Mouse (Mus musculus) heart, embryonic 10.5 days (tissue): ENCODE results near the gene Pld1. TPM values are rescaled to one million over a fixed set of nuclear protein-coding genes. Genes with fewer than 3 reads are reported as not detected.
"Not testable (repeated sequence)": the region's sequence is repeated elsewhere in the genome, so short reads cannot be mapped to it uniquely, and the experiment has no call there.

Source experiments
- DNase-seq: peaks from one replicate; pipeline ENCODE4 v3.0.0-alpha.2; 2017; ENCODE audit warnings: low spot score
- H3K27ac ChIP-seq: fragments of 300-500 bp; sonication (generic); 2 replicates; pipeline ENCODE4 v1.5.1; 2016; ENCODE audit warnings: mild to moderate bottlenecking
- H3K27me3 ChIP-seq: fragments of 300-500 bp; sonication (generic); 2 replicates; pipeline ENCODE4 v1.6.1; 2016; ENCODE audit warnings: mild to moderate bottlenecking; ENCODE audit not compliant: poor library complexity, insufficient read depth, severe bottlenecking
- H3K36me3 ChIP-seq: fragments of 300-500 bp; sonication (generic); 2 replicates; pipeline ENCODE4 v1.6.1; 2016; ENCODE audit warnings: mild to moderate bottlenecking, moderate library complexity
- H3K4me1 ChIP-seq: fragments of 300-500 bp; sonication (generic); 2 replicates; pipeline ENCODE4 v1.6.1; 2016; ENCODE audit warnings: mild to moderate bottlenecking
- H3K4me3 ChIP-seq: fragments of 300-500 bp; sonication (generic); 2 replicates; pipeline ENCODE4 v1.5.1; 2016; ENCODE audit warnings: mild to moderate bottlenecking, moderate library complexity
- H3K9me3 ChIP-seq: fragments of 300-500 bp; sonication (generic); 2 replicates; pipeline ENCODE4 v1.6.1; 2016; ENCODE audit warnings: mild to moderate bottlenecking, moderate library complexity
- WGBS: fragments of 180-500 bp; shearing (Covaris S2); methylation state at CpG from one replicate; pipeline ENCODE4 v1.1.7; 2016; 5-methylcytosine and 5-hydroxymethylcytosine counted together
- polyA plus RNA-seq: library from polyadenylated mRNA; unstranded; fragments of >200 nt; fragmentation: Nextera tagmentation; extraction: Ambion mirVana; gene quantifications from 2 replicates; pipeline ENCODE4 v1.2.1, GENCODE M21; 2016

Gene Pld1
- polyA plus RNA-seq, 1 experiment from 2014 or later, result 5.7 TPM

DNA sequence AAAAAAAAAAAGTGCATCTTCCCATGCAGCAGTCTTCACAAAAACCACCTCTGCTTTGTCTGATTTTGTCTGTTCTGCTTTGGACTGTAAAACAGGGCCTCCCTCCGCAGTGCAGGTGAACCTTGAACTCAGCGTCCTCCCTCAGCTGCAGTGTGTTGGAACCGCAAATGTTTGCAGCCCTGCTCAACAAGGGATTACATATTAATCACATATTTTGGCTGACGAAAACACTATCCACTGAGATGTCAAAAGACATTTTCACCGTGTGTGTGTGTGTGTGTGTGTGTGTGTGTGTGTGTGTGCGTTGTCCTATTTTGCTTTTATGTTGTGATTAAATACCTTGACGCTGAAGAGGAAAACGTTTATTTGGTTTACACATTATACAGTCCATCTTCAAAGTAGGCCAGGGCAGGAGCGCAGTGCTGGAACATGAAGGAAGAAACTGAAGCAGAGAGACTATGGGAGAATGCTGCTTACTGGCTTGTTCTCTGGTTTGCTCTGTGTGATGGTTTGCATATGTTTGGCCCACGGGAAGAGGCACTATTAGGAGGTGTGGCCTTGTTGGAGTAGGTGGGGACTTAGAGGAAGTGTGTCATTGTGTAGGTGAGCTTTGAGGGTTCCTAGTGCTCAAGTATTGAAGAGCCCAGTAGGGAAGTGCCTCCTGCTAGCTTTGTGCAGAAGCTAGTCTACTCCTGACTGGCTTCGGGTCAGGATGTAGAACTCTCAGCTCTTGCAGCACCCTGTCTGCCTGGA lies 17.1 kb upstream of the Pld1 start:
- WGBS, result 89% methylated on average over 11 of the region's 11 CpGs
- H3K36me3 ChIP-seq, result 0 out of 2 replicates have a peak, but pooled peaks cover 4% of the 10 kb centered on the region
- no peak overlapping the region for H3K4me3 ChIP-seq
- H3K4me1 ChIP-seq, result no peaks in the 10 kb centered on the region
- no peaks in the 10 kb centered on the region for H3K27me3 ChIP-seq
- H3K27ac ChIP-seq, result no peak overlapping the region
- peaks cover 7% of the 10 kb centered on the region for H3K9me3 ChIP-seq
- no peak for DNase-seq

DNA sequence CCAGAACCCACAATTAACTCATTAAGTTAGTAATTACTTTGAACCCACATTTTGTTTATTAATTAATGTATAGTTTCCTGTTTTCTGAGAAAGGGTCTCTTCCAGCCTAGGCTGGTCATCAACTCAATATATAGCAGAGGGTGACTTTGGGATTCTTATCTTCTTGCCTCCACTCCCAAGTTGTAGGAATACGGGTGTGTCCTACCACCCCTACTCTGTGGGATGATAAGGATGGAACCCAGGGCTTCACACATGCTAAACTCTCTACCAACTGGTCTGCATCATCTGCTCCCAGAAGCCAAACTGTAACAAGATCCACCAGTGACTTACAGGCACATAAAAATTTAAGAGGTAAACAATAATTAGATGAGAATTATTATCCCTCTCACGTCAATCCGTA lies 14.5 kb upstream of the Pld1 start:
- H3K27ac ChIP-seq, result no peak overlapping the region
- no peaks in the 10 kb centered on the region for H3K4me1 ChIP-seq
- H3K27me3 ChIP-seq, result no peaks in the 10 kb centered on the region
- 71% methylated on average over 3 of the region's 3 CpGs for WGBS
- H3K4me3 ChIP-seq, result no peak overlapping the region
- DNase-seq, result no peak
- H3K36me3 ChIP-seq, result 0 out of 2 replicates have a peak, but pooled peaks cover 2% of the 10 kb centered on the region
- peaks cover 3% of the 10 kb centered on the region for H3K9me3 ChIP-seq

DNA sequence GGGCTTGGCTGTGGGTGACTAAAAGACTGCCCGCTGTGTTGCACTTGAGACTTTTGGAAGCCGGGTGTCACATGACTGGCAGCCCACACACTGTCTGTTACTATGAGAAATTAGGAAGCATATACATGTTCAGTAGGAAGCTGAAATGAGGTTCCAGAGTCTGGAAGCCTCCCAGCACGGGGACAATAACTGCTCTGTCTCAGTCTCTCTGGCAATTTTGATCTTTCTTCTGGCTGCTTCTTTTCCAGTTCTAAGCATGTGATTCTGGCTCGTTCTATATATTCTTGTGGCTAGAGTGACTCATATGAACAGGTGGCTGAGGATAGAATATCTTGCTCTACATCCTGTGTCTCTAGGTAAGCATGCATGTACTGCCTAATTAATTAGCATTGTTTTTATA lies 9.3 kb upstream of the Pld1 start:
- Histone ChIP-seq H3K9me3 (no peaks in the 10 kb centered on the region), H3K4me3 (no peak overlapping the region), H3K4me1 (no peaks in the 10 kb centered on the region), H3K36me3 (no peaks in the 10 kb centered on the region), H3K27me3 (no peaks in the 10 kb centered on the region), H3K27ac (no peak overlapping the region)
- DNase-seq, result no peak
- 87% methylated on average over 4 of the region's 4 CpGs for WGBS

DNA sequence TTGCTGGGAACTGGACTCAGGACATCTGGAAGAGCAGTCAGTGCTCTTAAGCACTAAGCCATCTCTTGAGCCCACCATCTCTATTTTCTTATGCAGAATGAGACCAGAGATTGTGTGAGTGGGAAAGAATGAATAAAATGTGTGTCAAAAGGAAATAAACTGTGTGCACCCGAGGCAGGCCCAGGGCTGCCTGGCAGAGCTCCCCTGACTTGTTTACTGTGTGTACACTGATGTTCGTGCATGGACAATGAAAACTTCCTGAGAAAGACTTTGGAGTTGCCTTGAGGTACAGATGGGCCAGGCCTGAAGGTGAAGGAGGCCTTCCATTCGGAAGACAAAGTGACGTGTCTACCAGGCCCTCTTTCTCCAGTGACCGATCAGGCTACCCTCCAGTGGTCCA lies 6.1 kb upstream of the Pld1 start:
- no peak overlapping the region for H3K4me3 ChIP-seq
- H3K9me3 ChIP-seq, result no peaks in the 10 kb centered on the region
- H3K27me3 ChIP-seq, result 0 out of 2 replicates have a peak, but pooled peaks cover under 1% of the 10 kb centered on the region
- no peak overlapping the region for H3K27ac ChIP-seq
- DNase-seq, result no peak
- no peaks in the 10 kb centered on the region for H3K4me1 ChIP-seq
- 82% methylated on average over 5 of the region's 5 CpGs for WGBS
- H3K36me3 ChIP-seq, result no peaks in the 10 kb centered on the region

DNA sequence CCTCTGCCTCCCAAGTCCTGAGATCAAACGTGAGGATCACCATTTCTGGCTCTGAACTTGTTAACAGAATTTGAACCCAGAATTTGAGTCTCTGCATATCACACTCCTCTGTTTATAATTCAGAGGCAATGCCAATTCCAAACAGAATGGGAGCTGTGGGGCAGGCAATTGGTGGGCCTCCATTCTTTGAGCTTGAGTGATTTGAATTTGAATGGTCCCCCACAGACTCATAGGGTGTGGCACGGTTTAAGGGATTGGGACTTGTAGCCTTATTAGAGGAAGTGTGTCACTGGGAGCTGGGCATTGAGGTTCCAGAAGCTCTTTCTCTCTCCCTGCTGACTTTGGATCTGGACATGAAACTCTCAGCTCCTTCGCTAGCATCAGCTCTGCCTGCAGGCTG lies 2.9 kb upstream of the Pld1 start:
- DNase-seq, result no peak
- Histone ChIP-seq H3K4me1 (peaks cover 8% of the 10 kb centered on the region), H3K9me3 (no peaks in the 10 kb centered on the region), H3K4me3 (no peak overlapping the region), H3K27me3 (0 out of 2 replicates have a peak, but pooled peaks cover 4% of the 10 kb centered on the region), H3K36me3 (no peaks in the 10 kb centered on the region), H3K27ac (no peak overlapping the region)
- whole genome bisulfite sequencing, result 72% methylated on average over 3 of the region's 3 CpGs

DNA sequence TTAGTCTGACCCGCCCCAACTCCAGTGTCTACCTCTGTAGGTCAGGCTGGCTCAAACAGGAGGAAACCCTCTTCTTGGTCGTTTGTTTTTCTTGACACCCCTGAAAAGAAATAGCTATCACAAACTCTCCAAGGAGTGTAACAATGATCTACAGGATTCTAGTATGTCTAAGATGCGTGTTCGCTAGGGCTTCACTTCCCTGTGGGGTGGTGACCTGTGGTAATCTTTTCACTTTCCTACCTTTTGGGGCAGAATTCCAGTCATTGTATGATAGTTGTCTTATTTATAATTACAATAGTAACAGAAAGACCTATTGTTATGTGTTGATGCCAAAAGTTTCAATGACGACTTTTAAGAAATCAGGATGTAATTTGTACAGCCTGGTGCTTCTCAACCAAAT lies 1.8 kb upstream of the Pld1 start:
- 0 out of 2 replicates have a peak, but pooled peaks cover 4% of the 10 kb centered on the region for H3K27me3 ChIP-seq
- H3K4me3 ChIP-seq, result no peak overlapping the region
- 81% methylated on average over 5 of the region's 5 CpGs for WGBS
- H3K9me3 ChIP-seq, result no peaks in the 10 kb centered on the region
- H3K27ac ChIP-seq, result no peak overlapping the region
- DNase-seq, result peak; percentile 36
- H3K4me1 ChIP-seq, result peaks cover 8% of the 10 kb centered on the region
- no peaks in the 10 kb centered on the region for H3K36me3 ChIP-seq

DNA sequence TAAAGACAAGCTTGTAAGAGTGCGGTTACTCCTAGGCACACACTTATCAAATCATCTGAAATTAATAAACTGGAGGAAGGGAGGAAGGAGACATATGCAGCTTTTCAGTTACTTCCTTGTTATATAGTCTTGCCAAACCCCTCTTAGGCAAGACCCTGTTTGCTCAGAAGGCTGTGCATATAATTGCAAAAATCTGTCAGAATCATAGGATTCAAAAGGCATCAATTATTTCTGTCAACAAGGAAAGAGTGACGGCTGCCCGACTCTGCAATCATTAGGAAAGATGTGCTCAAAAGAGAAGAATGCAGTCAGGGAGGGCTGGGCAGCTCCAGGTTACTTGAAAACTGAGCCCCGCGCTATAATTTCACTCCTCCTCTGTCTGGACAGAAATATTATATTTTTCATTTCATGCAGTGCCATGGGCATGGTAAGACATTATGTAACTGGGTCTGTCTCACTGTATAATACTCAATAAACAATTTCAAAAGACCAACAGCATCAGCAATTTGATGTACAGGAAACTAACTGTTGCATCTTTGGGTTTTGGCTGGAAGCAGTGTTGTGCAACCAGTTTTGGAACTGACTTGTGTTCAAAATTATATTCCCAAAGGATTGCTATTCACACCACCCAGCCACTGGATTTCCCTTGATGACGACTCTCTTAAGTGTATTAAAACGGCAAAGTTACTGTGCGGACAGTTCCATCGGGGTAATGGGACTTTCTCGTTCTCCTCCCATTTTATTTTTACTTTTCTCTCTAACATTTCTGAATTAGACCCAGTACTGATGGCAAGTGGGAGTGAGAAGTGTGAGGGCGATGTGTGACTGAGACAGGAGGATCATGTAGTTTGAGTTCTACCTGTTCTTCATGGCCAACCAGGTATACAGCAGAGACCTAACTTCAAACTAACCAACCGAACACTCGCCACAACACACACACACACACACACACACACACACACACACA lies 1.1 kb upstream of the Pld1 start:
- Histone ChIP-seq H3K27me3 (0 out of 2 replicates have a peak, but pooled peaks cover 4% of the 10 kb centered on the region), H3K4me3 (peak overlapping the region; percentile 82; the same call in 1 of the 2 replicates), H3K9me3 (no peaks in the 10 kb centered on the region), H3K36me3 (no peaks in the 10 kb centered on the region), H3K4me1 (peaks cover 8% of the 10 kb centered on the region), H3K27ac (peak overlapping the region; percentile 91; the same call in 1 of the 2 replicates)
- no peak for DNase-seq
- 74% methylated on average over 13 of the region's 13 CpGs for WGBS

DNA sequence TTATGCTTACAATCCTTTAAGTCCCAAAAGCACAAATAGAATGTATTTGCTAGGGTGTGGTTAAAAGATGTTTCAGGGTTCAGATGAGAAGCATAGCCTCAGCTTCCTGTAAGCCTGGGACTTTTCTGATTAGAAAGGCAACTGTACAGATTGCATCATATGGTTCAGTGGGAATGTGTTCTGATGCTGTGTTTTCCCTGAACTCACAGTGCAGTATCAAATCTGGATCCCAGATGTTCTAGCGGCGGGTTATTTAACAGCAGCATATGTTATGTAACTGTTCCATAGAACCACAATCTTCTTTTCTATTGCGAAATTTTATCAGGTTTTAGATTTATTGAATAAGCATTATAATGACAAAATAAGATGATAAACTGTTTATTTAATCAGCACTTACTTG lies 3.1 kb downstream of the Pld1 start:
- Histone ChIP-seq H3K4me3 (no peak overlapping the region), H3K27me3 (0 out of 2 replicates have a peak, but pooled peaks cover 4% of the 10 kb centered on the region), H3K36me3 (no peaks in the 10 kb centered on the region), H3K9me3 (no peaks in the 10 kb centered on the region), H3K27ac (no peak overlapping the region), H3K4me1 (peaks cover 8% of the 10 kb centered on the region)
- WGBS, result 83% methylated on average over 3 of the region's 3 CpGs
- DNase-seq, result no peak

DNA sequence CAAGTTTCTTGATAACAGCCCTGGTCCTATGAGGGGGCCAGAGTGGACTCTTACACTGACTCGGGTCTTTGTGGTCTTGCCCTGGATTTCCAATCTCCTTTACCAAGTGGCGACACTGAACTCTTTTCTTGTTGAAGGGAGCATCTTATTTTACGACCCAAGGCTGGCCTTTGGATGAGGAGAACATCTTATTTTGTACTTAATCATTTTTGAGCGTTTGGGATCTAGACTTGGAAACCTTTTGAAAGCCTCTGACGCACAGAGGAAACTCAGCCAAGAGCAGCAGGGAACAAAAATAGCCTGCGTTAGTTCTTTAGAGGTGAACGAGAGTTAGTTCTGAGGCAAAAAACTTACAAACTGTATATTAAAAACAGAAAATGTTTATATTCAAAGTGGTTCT lies 4.5 kb downstream of the Pld1 start:
- no peaks in the 10 kb centered on the region for H3K9me3 ChIP-seq
- no peaks in the 10 kb centered on the region for H3K27me3 ChIP-seq
- peaks cover 8% of the 10 kb centered on the region for H3K4me1 ChIP-seq
- no peak overlapping the region for H3K4me3 ChIP-seq
- H3K27ac ChIP-seq, result no peak overlapping the region
- WGBS, result 85% methylated on average over 7 of the region's 7 CpGs
- no peak for DNase-seq
- H3K36me3 ChIP-seq, result no peaks in the 10 kb centered on the region

DNA sequence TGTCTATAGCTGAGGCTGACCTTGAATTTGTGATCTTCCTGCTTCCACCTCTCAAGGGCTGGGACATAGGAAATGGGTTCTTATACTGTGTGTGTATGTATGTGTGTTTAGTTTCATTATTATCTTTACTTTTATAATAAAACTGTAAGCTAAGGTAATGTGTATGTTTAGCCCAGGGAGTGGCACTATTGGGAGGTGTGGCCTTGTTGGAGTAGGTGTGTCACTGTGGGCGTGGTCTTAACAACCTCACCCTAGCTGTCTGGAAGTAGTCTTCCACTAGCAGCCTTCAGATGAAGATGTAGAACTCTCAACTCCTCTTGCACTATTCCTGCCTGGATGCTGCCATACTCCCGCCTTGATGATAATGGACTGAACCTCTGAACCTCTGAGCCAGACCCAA lies 6.9 kb downstream of the Pld1 start:
- not testable (repeated sequence) for H3K4me1 ChIP-seq, H3K27ac ChIP-seq, H3K9me3 ChIP-seq, DNase-seq, H3K4me3 ChIP-seq, H3K27me3 ChIP-seq, H3K36me3 ChIP-seq
- 89% methylated on average over 2 of the region's 2 CpGs for WGBS

DNA sequence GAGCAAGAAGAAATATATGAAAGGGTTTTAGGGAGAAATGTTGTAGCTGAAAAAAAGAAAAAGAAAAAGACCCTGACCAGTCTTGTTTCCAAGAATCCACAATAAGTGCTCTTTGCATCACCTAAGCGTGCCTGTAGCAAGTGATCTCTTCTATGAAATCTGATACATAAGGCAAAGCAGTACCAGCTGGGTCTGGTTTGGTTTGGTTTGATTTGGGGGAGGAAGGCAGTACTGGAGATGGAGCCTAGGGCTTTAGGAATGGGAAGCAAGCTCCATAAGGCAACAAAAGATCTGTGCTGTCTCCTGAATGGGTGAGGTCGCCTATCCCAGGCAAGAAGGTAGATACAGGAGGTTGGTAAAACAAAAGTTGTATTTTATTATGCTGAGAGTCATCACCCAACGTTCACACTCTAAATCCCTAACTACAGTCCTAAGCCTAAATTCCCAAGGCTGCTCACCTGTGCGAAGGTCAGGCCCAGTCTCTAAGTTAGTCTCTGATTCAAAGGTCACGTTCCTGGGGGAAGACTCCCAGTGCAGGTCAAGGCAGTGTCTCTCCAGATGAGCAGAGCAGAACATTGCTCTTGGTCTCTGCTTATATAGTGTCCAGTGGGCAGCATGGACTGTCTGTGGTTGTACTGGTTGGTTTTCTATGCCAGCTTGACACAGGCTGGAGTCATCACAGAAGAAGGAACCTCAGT lies 10.8 kb downstream of the Pld1 start:
- 74% methylated on average over 5 of the region's 5 CpGs for WGBS
- no peak for DNase-seq
- no peak overlapping the region for H3K4me3 ChIP-seq
- H3K9me3 ChIP-seq, result no peaks in the 10 kb centered on the region
- no peaks in the 10 kb centered on the region for H3K4me1 ChIP-seq
- peaks cover 3% of the 10 kb centered on the region; the same call in 1 of the 2 replicates for H3K36me3 ChIP-seq
- H3K27ac ChIP-seq, result no peak overlapping the region
- no peaks in the 10 kb centered on the region for H3K27me3 ChIP-seq

DNA sequence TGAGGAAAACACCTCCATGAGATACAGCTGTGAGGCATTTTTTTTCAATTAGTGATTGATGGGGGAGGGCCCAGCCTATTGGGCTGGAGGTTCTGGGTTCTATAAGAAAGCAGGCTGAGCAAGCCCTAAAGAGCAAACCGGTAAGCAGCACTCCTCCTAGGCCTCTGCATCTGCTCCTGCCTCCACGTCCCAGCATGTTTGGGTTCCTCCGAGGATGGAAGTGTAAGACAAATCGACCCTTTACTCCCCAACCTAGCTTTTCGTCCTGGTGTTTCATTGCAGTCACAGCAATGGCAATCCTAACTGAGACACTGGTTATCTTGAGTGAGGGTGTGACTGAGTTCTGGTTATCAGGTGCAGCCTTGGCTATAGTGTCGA lies 11.4 kb downstream of the Pld1 start:
- Histone ChIP-seq H3K4me1 (no peaks in the 10 kb centered on the region), H3K9me3 (no peaks in the 10 kb centered on the region), H3K4me3 (no peak overlapping the region), H3K36me3 (peaks cover 3% of the 10 kb centered on the region; the same call in 1 of the 2 replicates), H3K27me3 (no peaks in the 10 kb centered on the region), H3K27ac (no peak overlapping the region)
- DNase-seq, result no peak
- WGBS, result 74% methylated on average over 6 of the region's 6 CpGs
